Mouse (Mus musculus) kidney, adult 2 months (tissue): ENCODE measurements around the gene Tmem150b.

ENCODE experiments used
- CTCF ChIP-seq: fragments of 200-500 bp; conservative IDR thresholded peaks from 2 replicates; pipeline ENCODE4 v1.5.1; 2011; ENCODE audit warnings: low read depth, mild to moderate bottlenecking, control low read depth, low read length, moderate library complexity, mixed read lengths; ENCODE audit not compliant: insufficient read depth, insufficient read length
- POLR2A ChIP-seq: fragments of 200-500 bp; IDR thresholded peaks from one replicate; pipeline ENCODE4 v1.6.1; 2011; ENCODE audit warnings: low read depth, low read length, control low read depth

- 0 out of 2 replicates have a peak, but pooled peaks have one; percentile 27 for TF ChIP-seq CTCF
- TF ChIP-seq POLR2A = peak; percentile 72
Observed at GRCm38 (mm10) chr7:4658912-4659551, 66.0 kb downstream of the Tmem150b start, which contains the start of gene Ppp6r1.
